Mouse (Mus musculus) heart, postnatal 0 days (tissue): ENCODE data around the gene Ankmy1. TPM values are rescaled to one million over a fixed set of nuclear protein-coding genes. Genes with fewer than 3 reads are reported as not detected.

Experiments used
- ATAC-seq: fragments of 200-750 bp; cut with Nextera tagmentation; 2 replicates; pipeline ENCODE4 v1.8.0; 2017; ENCODE audit warnings: low read depth, moderate number of reproducible peaks, moderate library complexity; ENCODE audit not compliant: insufficient read depth
- DNase-seq: peaks from one replicate; pipeline ENCODE4 v3.0.0-alpha.2; 2016; ENCODE audit warnings: low spot score
- H3K27ac ChIP-seq: fragments of 300-500 bp; sonication (generic); 2 replicates; pipeline ENCODE4 v1.5.1; 2014; ENCODE audit warnings: low read depth, mild to moderate bottlenecking
- H3K27me3 ChIP-seq: fragments of 300-500 bp; sonication (generic); 2 replicates; pipeline ENCODE4 v1.6.1; 2014; ENCODE audit warnings: low read length, mixed read lengths; ENCODE audit not compliant: control insufficient read depth, insufficient read depth
- H3K36me3 ChIP-seq: fragments of 300-500 bp; sonication (generic); replicated peaks from 2 replicates; pipeline ENCODE4 v1.6.1; 2014; ENCODE audit warnings: low read length, mixed read lengths; ENCODE audit not compliant: control insufficient read depth, insufficient read depth
- H3K4me1 ChIP-seq: fragments of 300-500 bp; sonication (generic); 2 replicates; pipeline ENCODE4 v1.6.1; 2014; ENCODE audit warnings: antibody characterized with exemption; ENCODE audit not compliant: control insufficient read depth, insufficient read depth
- H3K4me2 ChIP-seq: fragments of 300-500 bp; sonication (generic); 2 replicates; pipeline ENCODE4 v1.6.1; 2014; ENCODE audit warnings: low read depth, mild to moderate bottlenecking, low read length, moderate library complexity
- H3K4me3 ChIP-seq: fragments of 300-500 bp; sonication (generic); 2 replicates; pipeline ENCODE4 v1.5.1; 2014; ENCODE audit warnings: low read depth, low read length
- H3K9ac ChIP-seq: fragments of 300-500 bp; sonication (generic); replicated peaks from 2 replicates; pipeline ENCODE4 v1.6.1; 2014; ENCODE audit warnings: low read depth, low read length, mixed read lengths
- H3K9me3 ChIP-seq: fragments of 300-500 bp; sonication (generic); replicated peaks from 2 replicates; pipeline ENCODE4 v1.6.1; 2016; ENCODE audit warnings: low read length; ENCODE audit not compliant: control insufficient read depth
- CTCF ChIP-seq: IDR thresholded peaks from 2 replicates; pipeline ENCODE4 v1.5.1; 2016; ENCODE audit warnings: antibody characterized with exemption, control low read depth, low read depth
- EP300 ChIP-seq: IDR thresholded peaks from 2 replicates; pipeline ENCODE4 v1.6.1; 2016; ENCODE audit warnings: antibody characterized with exemption, low read depth
- WGBS: fragments of 180-500 bp; shearing (Covaris S2); extraction: QIAGEN DNeasy Blood & Tissue Kit; methylation state at CpG from one replicate; pipeline ENCODE4 v1.1.7; 2014; 5-methylcytosine and 5-hydroxymethylcytosine counted together
- polyA plus RNA-seq: library from polyadenylated mRNA; unstranded; fragments of >200 nt; fragmentation: Nextera tagmentation; extraction: Ambion mirVana; gene quantifications from 2 replicates; pipeline ENCODE4 v1.2.1, GENCODE M21; 2015
- total RNA-seq: library from RNA; depleted of rRNA; stranded (reverse); fragments of >200 nt; gene quantifications from 2 replicates; pipeline ENCODE4 v1.2.3, GENCODE M21; 2014; ENCODE audit warnings: low replicate concordance

Gene Ankmy1
- total and polyA plus RNA-seq, 2 experiments from 2014 or later = 0.10 TPM; not detected in 1

- no peaks in the 10 kb centered on the region; the same call in 1 of the 2 replicates for H3K27me3 ChIP-seq
- DNase-seq (no peak), ATAC-seq (no peak)
- H3K4me1 ChIP-seq = no peaks in the 10 kb centered on the region
- no peak overlapping the region for H3K9ac ChIP-seq
- H3K36me3 ChIP-seq = no peaks in the 10 kb centered on the region
- H3K4me2 ChIP-seq = no peak overlapping the region
- no peaks in the 10 kb centered on the region for H3K9me3 ChIP-seq
- no peak overlapping the region for H3K27ac ChIP-seq
- 84% methylated on average over 2 of the region's 2 CpGs for WGBS
- H3K4me3 ChIP-seq = no peak overlapping the region
- no peak for TF ChIP-seq EP300
These were observed 32.7 kb downstream of the Ankmy1 start for GRCm38 (mm10) chr1:92869985-92870384.

GRCm38 (mm10) chr1:92866170-92866569 is 36.5 kb downstream of the Ankmy1 start:
- H3K9ac ChIP-seq = no peak overlapping the region
- TF ChIP-seq CTCF (no peak), EP300 (no peak)
- no peak overlapping the region for H3K4me3 ChIP-seq
- no peak overlapping the region for H3K27ac ChIP-seq
- no peaks in the 10 kb centered on the region for H3K36me3 ChIP-seq
- DNase-seq = no peak
- no peak for ATAC-seq
- H3K27me3 ChIP-seq = no peaks in the 10 kb centered on the region; the same call in 1 of the 2 replicates
- H3K9me3 ChIP-seq = no peaks in the 10 kb centered on the region
- H3K4me2 ChIP-seq = no peak overlapping the region
- 61% methylated on average over 2 of the region's 2 CpGs for WGBS
- no peaks in the 10 kb centered on the region for H3K4me1 ChIP-seq

- no peak overlapping the region for H3K9ac ChIP-seq
- DNase-seq (no peak), ATAC-seq (no peak)
- no peaks in the 10 kb centered on the region for H3K4me1 ChIP-seq
- H3K9me3 ChIP-seq = no peaks in the 10 kb centered on the region
- peaks cover 16% of the 10 kb centered on the region for H3K36me3 ChIP-seq
- no peak for TF ChIP-seq EP300
- no peak for TF ChIP-seq CTCF
- no peaks in the 10 kb centered on the region; the same call in 1 of the 2 replicates for H3K27me3 ChIP-seq
- 77% methylated on average over 4 of the region's 4 CpGs for WGBS
- H3K4me2 ChIP-seq = no peak overlapping the region
- no peak overlapping the region for H3K27ac ChIP-seq
- H3K4me3 ChIP-seq = no peak overlapping the region
These were observed 39.4 kb downstream of the Ankmy1 start for GRCm38 (mm10) chr1:92863268-92863667.

GRCm38 (mm10) chr1:92861503-92861902 is 41.2 kb downstream of the Ankmy1 start:
- 66% methylated on average over 6 of the region's 6 CpGs for WGBS
- Histone ChIP-seq H3K9me3 (no peaks in the 10 kb centered on the region), H3K4me2 (no peak overlapping the region), H3K36me3 (peaks cover 33% of the 10 kb centered on the region), H3K27me3 (no peaks in the 10 kb centered on the region; the same call in 1 of the 2 replicates), H3K9ac (no peak overlapping the region), H3K4me3 (no peak overlapping the region), H3K4me1 (no peaks in the 10 kb centered on the region), H3K27ac (no peak overlapping the region)
- TF ChIP-seq EP300 (no peak), CTCF (no peak)
- DNase-seq = no peak
- ATAC-seq = no peak

- Histone ChIP-seq H3K4me3 (no peak overlapping the region), H3K9ac (no peak overlapping the region), H3K27ac (peak overlapping the region; percentile 57; the same call in 1 of the 2 replicates), H3K4me2 (no peak overlapping the region), H3K4me1 (peaks cover 16% of the 10 kb centered on the region), H3K36me3 (peaks cover 24% of the 10 kb centered on the region; the same call in 1 of the 2 replicates), H3K27me3 (0 out of 2 replicates have a peak, but pooled peaks cover 3% of the 10 kb centered on the region), H3K9me3 (no peaks in the 10 kb centered on the region)
- DNase-seq = peak; percentile 30
- 45% methylated on average over 2 of the region's 2 CpGs for WGBS
- peak; percentile 75 for ATAC-seq
- TF ChIP-seq EP300 (no peak), CTCF (no peak)
These were observed 50.3 kb downstream of the Ankmy1 start for GRCm38 (mm10) chr1:92852450-92852849.

GRCm38 (mm10) chr1:92849938-92850574 is 52.6 kb downstream of the Ankmy1 start:
- Histone ChIP-seq H3K9ac (no peak overlapping the region), H3K4me2 (no peak overlapping the region), H3K4me3 (no peak overlapping the region), H3K27ac (no peak overlapping the region), H3K36me3 (0 out of 2 replicates have a peak, but pooled peaks cover 3% of the 10 kb centered on the region), H3K4me1 (peaks cover 20% of the 10 kb centered on the region), H3K27me3 (0 out of 2 replicates have a peak, but pooled peaks cover 3% of the 10 kb centered on the region), H3K9me3 (no peaks in the 10 kb centered on the region)
- ATAC-seq (no peak), DNase-seq (no peak)
- 63% methylated on average over 13 of the region's 13 CpGs for whole genome bisulfite sequencing
- no peak for TF ChIP-seq CTCF
- no peak for TF ChIP-seq EP300
